Mouse (Mus musculus): ENCODE measurements around the gene Cyb561d2. TPM values are rescaled to one million over a fixed set of nuclear protein-coding genes. Genes with fewer than 3 reads are reported as not detected.
A peak's percentile ranks its signal among the peaks of the same experiment; 100 is the strongest.

The Cyb561d2 gene
- total RNA-seq, 2 experiments from 2014 or later, result 16.7 to 17.8 TPM

DNA sequence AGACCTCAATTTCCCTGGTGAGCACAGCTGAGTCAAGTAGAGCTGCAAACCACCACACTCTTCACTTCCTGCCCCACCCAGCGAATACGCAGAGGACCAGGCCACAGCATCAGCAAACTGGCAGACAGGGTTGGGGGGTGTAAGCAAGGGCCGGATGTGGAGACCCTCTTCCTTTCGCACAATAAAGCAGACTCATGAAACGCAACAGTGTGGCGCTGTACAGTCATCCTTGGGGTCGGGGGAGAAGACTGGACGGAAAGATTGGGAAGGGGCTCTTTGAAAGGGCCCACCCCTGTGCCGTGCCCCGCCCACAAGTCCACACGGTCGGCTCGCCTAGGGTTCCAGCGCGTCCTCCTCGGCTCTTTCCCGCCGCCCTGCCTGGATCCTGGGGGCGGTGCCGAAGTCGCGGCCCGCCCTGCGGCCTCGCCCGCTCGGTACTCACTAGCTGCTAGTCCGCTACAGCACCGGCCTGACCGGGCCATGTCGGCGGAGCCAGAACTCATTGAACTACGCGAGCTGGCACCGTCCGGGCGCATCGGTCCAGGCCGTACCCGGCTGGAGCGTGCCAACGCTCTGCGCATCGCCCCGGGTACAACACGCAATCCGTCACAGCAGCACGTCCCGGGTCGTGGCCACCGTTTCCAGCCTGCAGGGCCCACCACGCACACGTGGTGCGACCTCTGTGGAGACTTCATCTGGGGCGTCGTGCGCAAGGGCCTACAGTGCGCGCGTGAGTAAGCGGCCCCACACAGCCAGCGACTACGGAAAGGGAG, 9.3 kb upstream of the Cyb561d2 start, which contains the start of gene Rassf1:
Gene Rassf1 (plus strand): TSS at position 439 of the 773 bp plus-strand sequence.
- DNase-seq (ENCODE audit: low spot score in 2 of 2), result no peak

DNA sequence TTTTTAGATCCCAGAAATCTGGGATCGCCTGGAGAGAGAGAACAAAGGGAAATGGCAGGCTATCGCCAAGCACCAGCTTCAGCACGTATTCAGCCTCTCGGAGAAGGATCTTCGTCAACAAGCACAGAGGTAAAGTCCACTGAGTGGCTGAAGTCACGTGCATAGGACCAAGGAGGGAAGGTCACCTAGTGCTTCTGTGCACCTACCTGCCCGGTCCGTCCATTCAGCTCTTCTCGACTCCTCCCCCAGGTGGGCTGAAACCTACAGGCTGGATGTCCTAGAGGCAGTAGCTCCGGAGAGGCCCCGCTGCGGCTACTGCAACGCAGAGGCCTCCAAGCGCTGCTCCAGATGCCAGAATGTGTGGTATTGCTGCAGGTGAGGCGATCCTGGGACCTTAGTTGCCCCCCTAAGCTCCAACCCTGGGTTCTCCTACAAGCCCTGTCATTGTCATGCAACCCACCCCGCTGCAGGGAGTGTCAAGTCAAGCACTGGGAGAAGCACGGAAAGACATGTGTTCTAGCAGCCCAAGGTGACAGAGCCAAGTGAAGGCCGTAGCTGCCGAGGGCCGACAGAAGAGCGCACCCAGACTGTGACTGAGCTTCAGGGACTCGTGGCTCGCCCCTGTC, 8.6 kb upstream of the Cyb561d2 start:
- no peak for DNase-seq (ENCODE audit: low spot score in 2 of 2)

GRCm38 (mm10) chr9:107549297-107550074, 7.5 kb upstream of the Cyb561d2 start:
- DNase-seq (ENCODE audit: low spot score in 2 of 2), result no peak

GRCm38 (mm10) chr9:107548820-107549219, 6.8 kb upstream of the Cyb561d2 start:
- DNase-seq (ENCODE audit: low spot score in 2 of 2), result no peak

DNA sequence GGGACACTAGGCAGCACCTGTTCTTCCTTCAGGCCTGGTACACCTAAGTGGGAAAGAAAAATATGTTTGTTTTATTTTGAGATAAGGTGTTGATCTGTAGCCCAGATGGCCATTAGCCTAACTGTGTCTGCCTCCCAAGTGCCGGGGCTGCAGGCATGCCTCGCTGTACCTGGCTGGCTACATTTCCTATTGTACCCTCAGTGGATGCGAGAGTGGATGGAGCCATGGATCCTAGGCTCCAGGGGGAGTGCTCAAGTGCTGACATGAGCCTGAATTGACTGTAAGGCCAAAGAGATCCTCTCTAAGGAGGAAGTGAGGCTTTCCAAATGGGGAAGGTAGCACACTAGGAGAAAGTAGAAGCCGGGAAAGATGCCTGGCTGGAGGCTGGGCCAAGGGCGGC, 6.0 kb upstream of the Cyb561d2 start:
- DNase-seq (ENCODE audit: low spot score in 2 of 2), result no peak

DNA sequence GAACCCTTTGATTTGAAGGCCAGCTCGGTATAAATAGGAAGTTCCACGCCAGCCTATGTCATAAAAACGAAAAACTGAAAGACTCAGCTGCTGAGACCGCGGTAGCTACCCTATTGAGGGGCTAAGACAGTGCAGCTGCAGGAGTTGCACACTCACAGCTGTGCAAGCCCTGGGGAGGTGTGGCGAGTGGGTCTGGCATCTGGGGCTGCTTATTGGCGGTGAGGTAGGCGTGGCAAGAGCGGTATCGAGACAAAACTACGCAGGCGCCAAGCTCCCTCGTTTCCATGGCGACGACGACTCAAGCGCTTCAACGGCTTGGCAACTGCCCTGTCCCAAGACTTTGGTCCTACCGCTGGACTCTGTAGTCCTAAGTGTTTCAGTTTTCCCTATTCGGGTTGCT, 5.0 kb upstream of the Cyb561d2 start, which contains the start of gene Zmynd10:
Gene Zmynd10 (plus strand): TSS at position 273 of the 400 bp plus-strand sequence.
- DNase-seq (ENCODE audit: low spot score in 2 of 2), result peak; percentile 79 to 85

- DNase-seq (ENCODE audit: low spot score in 2 of 2), result peak in 1 of 2 experiments; percentile 78
Observed at GRCm38 (mm10) chr9:107545602-107546001, 3.6 kb upstream of the Cyb561d2 start.

DNA sequence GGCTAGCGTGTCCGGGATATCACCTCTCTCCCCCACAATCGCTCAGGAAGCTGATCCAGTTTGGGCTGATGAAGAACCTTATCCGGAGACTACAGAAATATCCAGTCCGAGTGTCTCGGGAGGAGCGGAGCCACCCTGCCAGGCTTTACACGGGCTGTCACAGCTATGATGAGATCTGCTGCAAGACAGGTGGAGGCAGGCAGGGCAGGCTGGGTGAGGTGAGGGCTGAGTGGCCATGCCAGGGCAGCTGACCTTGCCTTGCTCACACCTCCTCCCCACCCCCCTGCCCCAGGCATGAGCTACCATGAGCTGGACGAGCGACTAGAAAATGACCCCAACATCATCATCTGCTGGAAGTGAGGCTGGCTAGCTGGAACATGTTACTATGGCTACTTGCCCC, 3.2 kb upstream of the Cyb561d2 start:
- DNase-seq (ENCODE audit: low spot score in 2 of 2), result no peak

- DNase-seq (ENCODE audit: low spot score in 2 of 2), result no peak
Observed at GRCm38 (mm10) chr9:107544729-107545128, 2.7 kb upstream of the Cyb561d2 start.

DNA sequence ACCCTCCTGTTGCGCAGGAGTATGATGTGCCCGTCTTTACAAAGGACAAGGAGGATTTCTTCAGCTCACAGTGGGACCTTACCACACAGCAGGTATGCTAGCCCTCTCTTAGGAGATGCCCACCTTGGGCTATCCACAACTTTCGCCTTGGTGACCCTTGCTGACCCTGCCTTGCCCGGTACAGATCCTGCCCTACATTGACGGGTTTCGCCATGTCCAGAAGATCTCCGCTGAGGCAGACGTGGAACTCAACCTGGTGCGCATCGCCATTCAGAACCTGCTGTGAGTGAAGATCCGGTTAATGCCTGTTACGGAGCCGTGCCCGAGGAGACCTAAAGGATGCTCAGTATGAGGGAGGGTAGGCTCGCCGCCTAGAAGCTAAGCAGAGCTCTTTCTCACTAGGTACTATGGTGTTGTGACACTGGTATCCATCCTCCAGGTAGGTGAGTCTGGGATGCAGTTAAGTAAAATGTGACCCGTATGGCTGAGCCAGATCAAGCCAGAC, 2.3 kb upstream of the Cyb561d2 start:
- no peak for DNase-seq (ENCODE audit: low spot score in 2 of 2)

DNA sequence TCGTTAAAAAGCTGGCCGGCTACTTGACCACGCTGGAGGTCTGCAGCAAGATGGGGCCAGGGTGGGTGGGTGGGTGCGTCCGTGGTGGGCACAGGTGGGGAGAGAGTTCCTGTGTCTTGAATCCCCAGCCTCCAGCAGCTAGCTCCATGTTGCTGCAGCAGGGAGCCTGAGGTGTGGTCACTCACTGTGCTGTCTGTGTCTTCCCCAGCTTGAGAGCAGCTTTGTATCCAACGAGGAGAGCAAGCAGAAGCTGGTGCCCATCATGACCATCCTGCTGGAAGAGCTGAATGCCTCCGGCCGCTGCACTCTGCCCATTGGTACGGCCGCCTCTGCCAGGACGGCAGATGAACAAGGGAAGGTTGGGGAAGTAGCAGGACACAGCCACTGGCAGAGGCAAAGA, 1.3 kb upstream of the Cyb561d2 start:
- no peak for DNase-seq (ENCODE audit: low spot score in 2 of 2)

GRCm38 (mm10) chr9:107542721-107543120, 728 bp upstream of the Cyb561d2 start:
- no peak for DNase-seq (ENCODE audit: low spot score in 2 of 2)

- no peak for DNase-seq (ENCODE audit: low spot score in 2 of 2)
Observed at GRCm38 (mm10) chr9:107542352-107542686, 326 bp upstream of the Cyb561d2 start.

GRCm38 (mm10) chr9:107541005-107541404, 988 bp downstream of the Cyb561d2 start:
- no peak for DNase-seq (ENCODE audit: low spot score in 2 of 2)

DNA sequence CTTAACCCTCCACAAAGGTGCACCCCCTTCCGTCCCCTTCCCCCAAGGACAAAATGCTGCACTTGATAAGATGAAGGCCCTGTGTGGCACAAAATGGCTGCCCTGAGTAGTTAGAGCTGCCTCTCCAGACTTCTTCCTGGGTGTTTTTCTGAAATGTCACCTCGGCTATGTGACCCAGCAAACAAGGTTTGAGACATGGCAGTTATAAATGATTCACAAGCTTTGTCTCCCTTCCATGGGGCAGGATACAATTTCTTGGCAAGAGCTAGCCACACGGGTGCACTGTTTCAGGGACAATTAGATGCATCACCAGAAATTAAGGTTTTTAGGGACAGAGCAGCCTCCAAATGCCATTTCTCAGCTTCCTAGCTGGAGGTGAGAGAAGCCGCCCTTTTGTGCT, 1.6 kb downstream of the Cyb561d2 start:
- DNase-seq (ENCODE audit: low spot score in 2 of 2), result no peak

GRCm38 (mm10) chr9:107539940-107540339, 2.1 kb downstream of the Cyb561d2 start:
- no peak for DNase-seq (ENCODE audit: low spot score in 2 of 2)

GRCm38 (mm10) chr9:107538711-107539110, 3.3 kb downstream of the Cyb561d2 start:
- DNase-seq (ENCODE audit: low spot score in 2 of 2), result no peak

- peak in 1 of 2 experiments; percentile 75 for DNase-seq (ENCODE audit: low spot score in 2 of 2)
Observed at GRCm38 (mm10) chr9:107538231-107538630, 3.8 kb downstream of the Cyb561d2 start.

DNA sequence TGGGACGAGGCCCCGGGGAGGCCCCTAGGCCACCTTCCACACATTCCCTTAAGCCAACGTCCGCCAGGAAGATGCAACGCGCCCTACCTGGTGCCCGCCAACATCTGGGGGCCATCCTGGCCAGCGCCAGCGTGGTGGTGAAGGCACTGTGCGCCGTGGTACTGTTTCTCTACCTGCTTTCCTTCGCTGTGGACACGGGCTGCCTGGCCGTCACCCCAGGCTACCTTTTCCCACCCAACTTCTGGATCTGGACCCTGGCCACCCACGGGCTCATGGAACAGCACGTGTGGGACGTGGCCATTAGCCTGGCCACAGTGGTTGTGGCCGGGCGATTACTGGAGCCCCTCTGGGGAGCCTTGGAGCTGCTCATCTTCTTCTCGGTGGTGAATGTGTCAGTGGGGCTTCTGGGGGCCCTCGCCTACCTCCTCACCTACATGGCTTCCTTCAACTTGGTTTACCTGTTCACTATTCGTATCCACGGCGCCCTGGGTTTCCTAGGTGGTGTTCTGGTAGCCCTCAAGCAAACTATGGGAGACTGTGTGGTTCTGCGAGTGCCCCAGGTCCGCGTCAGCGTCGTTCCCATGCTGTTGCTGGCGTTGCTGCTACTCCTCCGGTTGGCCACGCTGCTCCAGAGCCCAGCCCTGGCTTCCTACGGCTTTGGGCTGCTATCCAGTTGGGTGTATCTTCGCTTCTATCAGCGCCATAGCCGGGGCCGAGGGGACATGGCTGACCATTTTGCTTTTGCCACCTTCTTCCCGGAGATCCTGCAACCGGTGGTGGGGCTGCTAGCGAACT, 7.4 kb downstream of the Cyb561d2 start:
- no peak for DNase-seq (ENCODE audit: low spot score in 2 of 2)

GRCm38 (mm10) chr9:107533791-107534407, 8.1 kb downstream of the Cyb561d2 start, which contains the start of gene Tmem115:
Gene Tmem115 (plus strand): TSS chr9:107533945.
- DNase-seq (ENCODE audit: low spot score in 2 of 2), result peak; percentile 90 to 98

All from layer of hippocampus, postnatal 14 days (tissue).